Mouse (Mus musculus): ENCODE results near the gene Neu4.
"Not testable (repeated sequence)": the region's sequence is repeated elsewhere in the genome, so short reads cannot be mapped to it uniquely, and the experiment has no call there.

GRCm38 (mm10) chr1:94005954-94006506 lies 14.2 kb upstream of the Neu4 start:
- not testable (repeated sequence) for TF ChIP-seq CTCF (IDR thresholded peaks at IDR 0.05); POLR2A (IDR thresholded peaks at IDR 0.05; ENCODE audit: insufficient read depth, low read depth, low read length); EP300 (IDR thresholded peaks at IDR 0.05; ENCODE audit: insufficient read depth, low read depth, low read length)

Measured in heart, adult 2 months (tissue).